Mouse (Mus musculus): Measurements from ENCODE around the gene Sema6b. TPM values are rescaled to one million over a fixed set of nuclear protein-coding genes. Genes with fewer than 3 reads are reported as not detected.
"Not testable (repeated sequence)": the region's sequence is repeated elsewhere in the genome, so short reads cannot be mapped to it uniquely, and the experiment has no call there.

The Sema6b gene
- polyA plus RNA-seq, 1 experiment from 2014 or later = 16.2 TPM

DNA sequence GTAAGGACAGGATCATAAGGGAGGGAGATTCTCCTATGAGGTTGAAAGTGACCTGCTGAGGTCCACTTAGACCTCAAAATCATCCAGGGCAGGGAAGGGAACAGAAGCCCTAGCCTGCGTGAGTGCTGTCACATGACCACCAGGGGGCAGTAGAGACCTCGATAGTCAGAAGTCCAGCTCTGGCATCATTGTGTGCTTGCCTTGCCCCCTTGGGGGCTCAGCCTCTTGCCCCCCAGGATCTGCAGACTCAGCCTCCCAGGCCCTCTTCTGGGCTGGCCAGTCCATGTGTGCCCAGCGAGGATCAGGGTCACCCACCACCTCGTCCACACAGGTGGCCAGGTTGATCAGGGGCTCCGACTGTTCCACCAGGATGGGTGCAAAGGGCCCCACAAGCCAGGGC, 28.3 kb downstream of the Sema6b start:
- Histone ChIP-seq H3K9ac (replicated peaks) (no peak overlapping the region), H3K4me3 (replicated peaks) (no peak overlapping the region), H3K4me2 (no peak overlapping the region), H3K27me3 (replicated peaks) (peaks cover 8% of the 10 kb centered on the region), H3K9me3 (replicated peaks) (no peaks in the 10 kb centered on the region), H3K27ac (replicated peaks) (no peak overlapping the region), H3K36me3 (no peaks in the 10 kb centered on the region), H3K4me1 (no peaks in the 10 kb centered on the region)
- WGBS = 45% methylated on average over 5 of the region's 5 CpGs
- no peak for ATAC-seq (ENCODE audit: low FRiP score)

DNA sequence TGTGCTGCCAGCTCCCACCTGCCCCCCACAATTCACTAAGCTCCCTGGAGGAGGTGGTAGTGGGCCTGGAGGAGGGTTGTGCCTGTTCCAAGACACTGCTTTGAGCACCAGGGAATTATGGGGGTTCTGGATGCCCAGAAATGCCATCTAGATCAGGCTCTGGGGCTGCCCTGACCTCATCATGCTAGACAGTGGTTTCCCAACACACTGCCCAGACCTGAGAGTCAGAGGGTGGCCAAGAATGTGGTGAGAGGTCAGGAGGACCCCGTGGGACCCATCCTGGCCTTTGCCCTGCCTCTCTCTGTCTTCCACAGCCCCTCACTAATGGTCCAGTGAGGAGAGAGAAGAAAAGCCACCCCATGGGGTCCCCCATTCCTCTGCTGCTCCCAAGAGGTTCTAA, 29.1 kb downstream of the Sema6b start:
- peaks cover under 1% of the 10 kb centered on the region; the same call in 1 of the 2 replicates for H3K27me3 ChIP-seq (replicated peaks)
- no peaks in the 10 kb centered on the region for H3K9me3 ChIP-seq (replicated peaks)
- no peak overlapping the region for H3K9ac ChIP-seq (replicated peaks)
- no peak overlapping the region for H3K4me2 ChIP-seq
- no peak overlapping the region for H3K27ac ChIP-seq (replicated peaks)
- no peaks in the 10 kb centered on the region for H3K4me1 ChIP-seq
- no peak for ATAC-seq (ENCODE audit: low FRiP score)
- H3K36me3 ChIP-seq = no peaks in the 10 kb centered on the region
- 60% methylated on average over 1 of the region's 1 CpGs for WGBS
- H3K4me3 ChIP-seq (replicated peaks) = no peak overlapping the region

DNA sequence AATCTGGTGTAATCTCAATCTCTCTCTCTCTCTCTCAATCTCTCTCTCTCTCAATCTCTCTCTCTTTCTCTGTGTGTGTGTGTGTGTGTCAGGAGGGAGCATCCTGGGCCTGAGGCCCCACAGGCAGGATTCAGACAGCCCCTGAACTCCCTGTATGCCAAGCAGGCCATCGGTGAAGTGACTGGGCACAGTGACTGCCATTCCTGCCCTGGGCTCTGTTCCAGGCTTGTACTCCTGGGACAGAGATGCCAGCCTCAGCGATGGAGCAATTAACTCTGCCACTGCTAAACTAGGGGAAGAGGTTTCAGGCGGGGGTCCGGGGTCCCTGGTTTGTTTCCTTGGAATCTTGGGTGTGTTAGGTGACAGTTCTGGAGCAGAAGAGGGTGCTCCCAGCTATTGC, 29.6 kb downstream of the Sema6b start:
- Histone ChIP-seq H3K4me3 (replicated peaks) (no peak overlapping the region), H3K9ac (replicated peaks) (no peak overlapping the region), H3K27me3 (replicated peaks) (no peaks in the 10 kb centered on the region), H3K27ac (replicated peaks) (no peak overlapping the region), H3K4me1 (no peaks in the 10 kb centered on the region), H3K9me3 (replicated peaks) (no peaks in the 10 kb centered on the region), H3K36me3 (no peaks in the 10 kb centered on the region), H3K4me2 (no peak overlapping the region)
- no peak for ATAC-seq (ENCODE audit: low FRiP score)
- WGBS = 49% methylated on average over 4 of the region's 4 CpGs

DNA sequence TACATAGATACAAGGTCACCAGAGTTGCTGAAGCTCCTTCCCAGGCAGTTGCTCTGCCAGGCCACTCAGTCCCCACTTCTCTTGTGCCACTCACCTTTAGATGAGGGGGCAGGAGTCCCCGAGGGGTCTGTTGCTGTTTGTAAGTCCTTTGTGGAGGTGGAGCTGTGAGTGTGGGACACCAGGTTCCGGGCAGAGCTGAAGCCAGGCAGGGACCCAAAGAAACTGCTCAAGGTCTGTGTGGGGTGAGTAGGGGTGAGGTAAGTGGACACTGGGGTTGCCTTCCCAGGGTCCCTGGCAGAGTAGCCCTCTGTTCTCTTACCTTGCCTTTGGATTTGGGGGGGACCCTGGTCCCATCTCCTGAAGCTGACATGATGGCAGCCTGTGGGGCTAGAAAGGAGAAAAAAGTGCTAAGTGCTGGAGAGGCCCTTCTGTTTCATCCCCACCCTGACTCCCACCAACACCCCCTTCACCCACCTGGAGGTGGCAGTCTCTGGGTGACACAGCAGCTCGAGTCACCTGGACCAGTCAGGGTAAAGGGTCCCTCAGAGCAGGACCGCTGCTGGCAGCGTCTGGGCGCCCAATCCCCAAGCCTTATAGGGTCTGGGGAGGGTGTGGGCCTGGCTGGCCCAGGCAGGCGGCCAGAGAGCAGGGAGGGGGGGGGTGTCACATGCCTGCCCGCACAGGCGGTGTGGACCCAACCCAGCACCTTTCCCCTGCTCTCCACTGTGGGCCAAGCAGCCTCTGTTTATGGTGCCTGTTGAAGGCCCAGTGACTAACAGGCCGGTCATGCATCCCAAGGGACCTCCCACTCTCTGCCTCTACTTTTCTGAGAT, 30.7 kb downstream of the Sema6b start, which contains the start of gene Plin4:
TSS of gene Plin4 (minus strand) at position 585 of the 833 bp plus-strand sequence.
- Histone ChIP-seq H3K9me3 (replicated peaks) (no peaks in the 10 kb centered on the region), H3K4me1 (no peaks in the 10 kb centered on the region), H3K4me2 (no peak within 1 kb of the TSS), H3K27ac (replicated peaks) (no peak within 1 kb of the TSS), H3K27me3 (replicated peaks) (no peaks in the 10 kb centered on the region), H3K9ac (replicated peaks) (no peak within 1 kb of the TSS), H3K36me3 (no peaks in the 10 kb centered on the region), H3K4me3 (replicated peaks) (no peak within 1 kb of the TSS)
- WGBS = 56% methylated on average over 10 of the region's 10 CpGs
- no peak for ATAC-seq (ENCODE audit: low FRiP score)

DNA sequence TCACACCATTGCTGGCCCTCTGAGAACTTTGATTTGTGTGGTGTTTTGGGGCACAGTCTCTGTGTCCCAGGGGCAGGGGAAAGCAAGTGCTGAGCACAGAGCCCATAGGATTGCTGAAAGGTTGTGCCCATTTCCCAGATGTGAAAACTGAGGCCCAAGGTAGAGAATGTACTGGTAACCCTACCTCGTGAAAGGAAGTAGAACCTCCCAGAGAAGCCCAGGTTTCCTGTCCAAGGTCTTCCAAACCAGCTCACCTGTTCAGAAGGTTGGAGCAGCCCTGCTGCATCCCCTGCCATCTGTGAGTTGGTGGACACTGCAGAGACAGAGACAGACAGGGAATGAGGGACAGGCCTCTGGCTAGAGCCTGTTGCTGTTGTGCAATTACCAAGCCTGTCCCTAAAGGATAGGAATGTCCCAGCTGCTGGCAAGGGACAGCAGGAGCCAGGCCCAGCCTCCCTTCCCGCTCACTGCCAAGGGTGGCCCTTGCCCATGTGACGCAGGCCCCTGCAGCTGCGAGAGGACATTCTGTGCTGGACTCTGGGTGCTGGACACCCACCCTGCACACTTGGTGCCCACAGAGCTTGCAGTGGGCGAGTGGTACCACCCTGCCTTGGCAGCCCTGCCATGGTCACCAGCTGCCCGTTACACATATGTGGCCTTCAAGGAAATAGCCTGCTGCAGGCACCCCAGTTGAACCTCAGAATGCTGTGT, 31.7 kb downstream of the Sema6b start:
- H3K9me3 ChIP-seq (replicated peaks) = no peaks in the 10 kb centered on the region
- H3K4me1 ChIP-seq = no peaks in the 10 kb centered on the region
- no peak overlapping the region for H3K4me3 ChIP-seq (replicated peaks)
- ATAC-seq (ENCODE audit: low FRiP score) = no peak
- peaks cover 5% of the 10 kb centered on the region for H3K36me3 ChIP-seq
- no peaks in the 10 kb centered on the region for H3K27me3 ChIP-seq (replicated peaks)
- H3K27ac ChIP-seq (replicated peaks) = no peak overlapping the region
- 85% methylated on average over 6 of the region's 6 CpGs for WGBS
- H3K9ac ChIP-seq (replicated peaks) = no peak overlapping the region
- no peak overlapping the region for H3K4me2 ChIP-seq

DNA sequence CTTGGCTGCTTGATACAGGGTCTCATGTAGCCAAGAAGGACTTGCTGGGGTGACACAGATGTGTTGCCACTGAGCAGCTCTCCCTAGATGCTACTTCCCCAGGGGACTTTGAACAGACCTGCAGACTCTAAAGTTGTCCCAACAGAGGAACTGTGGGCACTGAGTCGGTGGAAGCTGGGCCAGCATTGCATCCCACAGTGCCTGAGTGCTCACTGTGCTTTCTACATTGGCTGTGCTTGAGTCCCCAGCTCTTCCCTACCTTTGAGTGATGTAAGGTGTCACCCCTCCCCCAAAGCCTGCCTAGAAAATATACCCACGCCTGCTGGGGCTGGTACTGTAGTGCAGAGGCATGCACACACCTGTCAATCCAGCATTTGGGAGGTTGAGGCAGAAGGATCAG, 32.4 kb downstream of the Sema6b start:
- 64% methylated on average over 2 of the region's 2 CpGs for WGBS
- no peaks in the 10 kb centered on the region for H3K9me3 ChIP-seq (replicated peaks)
- no peak overlapping the region for H3K4me2 ChIP-seq
- H3K4me1 ChIP-seq = no peaks in the 10 kb centered on the region
- H3K9ac ChIP-seq (replicated peaks) = no peak overlapping the region
- no peak overlapping the region for H3K27ac ChIP-seq (replicated peaks)
- H3K4me3 ChIP-seq (replicated peaks) = no peak overlapping the region
- no peak for ATAC-seq (ENCODE audit: low FRiP score)
- no peaks in the 10 kb centered on the region for H3K27me3 ChIP-seq (replicated peaks)
- H3K36me3 ChIP-seq = peaks cover 13% of the 10 kb centered on the region

DNA sequence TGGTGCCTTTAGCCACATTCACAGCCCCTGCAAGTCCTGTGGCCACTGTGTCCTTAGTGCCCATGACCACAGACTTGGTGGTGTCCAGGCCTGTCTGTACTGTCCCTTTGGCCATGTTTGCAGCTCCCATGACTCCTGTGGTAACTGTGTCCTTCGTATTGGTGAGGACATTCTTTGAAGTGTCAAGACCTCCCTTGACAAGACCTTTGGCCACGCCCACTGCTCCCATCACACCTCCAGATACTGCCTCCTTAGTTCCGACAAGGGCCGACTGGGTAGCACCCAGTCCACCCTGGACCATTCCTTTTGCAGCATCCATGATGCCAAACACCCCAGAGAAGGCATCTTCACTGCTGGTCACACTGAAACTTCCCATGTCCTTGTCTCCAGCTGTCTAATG, 33.2 kb downstream of the Sema6b start:
- WGBS = 79% methylated on average over 4 of the region's 4 CpGs

DNA sequence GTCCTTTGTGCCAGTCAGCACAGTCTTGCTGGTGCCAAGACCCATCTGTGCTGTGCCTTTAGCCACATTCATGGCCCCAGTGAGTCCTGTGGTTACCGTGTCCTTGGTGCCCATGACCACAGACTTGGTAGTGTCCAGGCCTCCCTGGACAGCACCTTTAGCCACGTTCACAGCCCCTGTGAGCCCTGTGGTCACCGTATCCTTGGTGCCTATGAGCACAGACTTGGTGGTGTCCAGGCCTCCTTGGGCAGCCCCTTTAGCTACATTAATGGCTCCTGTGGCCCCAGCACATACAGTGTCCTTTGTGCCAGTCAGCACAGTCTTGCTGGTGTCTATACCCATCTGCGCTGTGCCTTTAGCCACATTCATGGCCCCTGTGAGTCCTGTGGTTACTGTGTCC, 33.7 kb downstream of the Sema6b start:
- not testable (repeated sequence) for H3K27me3 ChIP-seq (replicated peaks); H3K4me2 ChIP-seq; H3K9ac ChIP-seq (replicated peaks); H3K9me3 ChIP-seq (replicated peaks); H3K27ac ChIP-seq (replicated peaks); H3K4me3 ChIP-seq (replicated peaks); H3K4me1 ChIP-seq; ATAC-seq (ENCODE audit: low FRiP score)
- peaks cover 25% of the 10 kb centered on the region for H3K36me3 ChIP-seq
- WGBS = 98% methylated on average over 4 of the region's 4 CpGs

More for the DNA sequence above, 33.2 kb downstream of the Sema6b start:
- Histone ChIP-seq H3K27me3 (replicated peaks) (no peaks in the 10 kb centered on the region), H3K36me3 (peaks cover 21% of the 10 kb centered on the region), H3K9me3 (replicated peaks) (no peaks in the 10 kb centered on the region), H3K9ac (replicated peaks) (no peak overlapping the region), H3K4me1 (no peaks in the 10 kb centered on the region), H3K27ac (replicated peaks) (no peak overlapping the region), H3K4me3 (replicated peaks) (no peak overlapping the region), H3K4me2 (no peak overlapping the region)
- ATAC-seq (ENCODE audit: low FRiP score) = no peak

DNA sequence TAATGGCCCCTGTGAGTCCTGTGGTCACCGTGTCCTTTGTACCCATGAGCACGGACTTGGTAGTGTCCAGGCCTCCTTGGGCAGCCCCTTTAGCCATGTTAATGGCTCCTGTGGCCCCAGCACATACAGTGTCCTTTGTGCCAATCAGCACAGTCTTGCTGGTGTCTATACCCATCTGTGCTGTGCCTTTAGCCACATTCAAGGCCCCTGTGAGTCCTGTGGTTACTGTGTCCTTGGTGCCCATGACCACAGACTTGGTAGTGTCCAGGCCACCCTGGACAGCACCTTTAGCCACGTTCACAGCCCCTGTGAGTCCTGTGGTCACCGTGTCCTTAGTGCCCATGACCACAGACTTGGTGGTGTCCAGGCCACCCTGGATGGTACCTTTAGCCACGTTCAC, 35.3 kb downstream of the Sema6b start:
- not testable (repeated sequence) for H3K4me2 ChIP-seq
- H3K36me3 ChIP-seq = peaks cover 41% of the 10 kb centered on the region
- WGBS = 87% methylated on average over 2 of the region's 5 CpGs

DNA sequence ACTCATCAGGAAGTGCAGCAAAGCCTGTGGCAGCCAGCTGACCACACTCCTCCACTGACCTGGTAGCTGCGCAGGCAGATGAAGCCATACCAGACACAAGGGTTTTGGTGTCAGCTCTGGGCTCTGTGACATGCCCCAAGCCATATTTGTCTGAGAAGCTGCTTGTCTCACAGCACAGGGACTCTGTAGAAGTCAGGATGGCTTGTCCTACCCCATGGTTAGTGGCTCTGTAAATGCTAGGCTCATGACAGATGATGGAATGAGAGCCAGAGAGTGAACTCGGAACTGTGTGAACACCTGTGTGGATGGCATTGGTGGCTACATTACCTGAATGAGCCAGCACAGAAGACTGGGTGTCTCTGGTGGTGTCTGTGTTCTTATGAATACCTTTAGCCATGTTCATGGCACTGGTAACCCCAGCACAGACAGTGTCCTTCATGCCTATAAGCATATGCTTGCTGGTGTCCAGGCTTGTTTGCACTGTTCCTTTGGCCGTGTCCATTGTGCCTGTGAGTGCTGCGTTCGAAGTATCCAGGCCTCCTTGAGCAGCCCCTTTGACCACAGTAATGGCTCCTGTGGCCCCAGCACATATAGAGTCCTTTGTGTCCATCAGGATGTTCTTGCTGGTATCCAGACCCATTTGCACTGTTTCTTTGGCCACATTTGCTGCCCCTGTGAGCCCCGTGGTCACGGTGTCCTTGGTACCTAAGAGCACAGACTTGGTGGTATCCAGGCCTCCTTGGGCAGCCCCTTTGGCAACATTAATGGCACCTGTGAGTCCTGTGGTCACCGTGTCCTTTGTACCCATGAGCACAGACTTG, 36.5 kb downstream of the Sema6b start:
- H3K4me2 ChIP-seq = no peak overlapping the region
- H3K27me3 ChIP-seq (replicated peaks) = no peaks in the 10 kb centered on the region
- H3K4me1 ChIP-seq = no peaks in the 10 kb centered on the region
- H3K36me3 ChIP-seq = peaks cover 52% of the 10 kb centered on the region
- no peak for ATAC-seq (ENCODE audit: low FRiP score)
- 98% methylated on average over 8 of the region's 8 CpGs for WGBS
- H3K9me3 ChIP-seq (replicated peaks) = no peaks in the 10 kb centered on the region
- no peak overlapping the region for H3K9ac ChIP-seq (replicated peaks)
- H3K27ac ChIP-seq (replicated peaks) = no peak overlapping the region
- H3K4me3 ChIP-seq (replicated peaks) = no peak overlapping the region

More for the DNA sequence above, 35.3 kb downstream of the Sema6b start:
- H3K27me3 ChIP-seq (replicated peaks); H3K9ac ChIP-seq (replicated peaks); ATAC-seq (ENCODE audit: low FRiP score); H3K4me3 ChIP-seq (replicated peaks); H3K27ac ChIP-seq (replicated peaks); H3K9me3 ChIP-seq (replicated peaks); H3K4me1 ChIP-seq: not testable (repeated sequence)

DNA sequence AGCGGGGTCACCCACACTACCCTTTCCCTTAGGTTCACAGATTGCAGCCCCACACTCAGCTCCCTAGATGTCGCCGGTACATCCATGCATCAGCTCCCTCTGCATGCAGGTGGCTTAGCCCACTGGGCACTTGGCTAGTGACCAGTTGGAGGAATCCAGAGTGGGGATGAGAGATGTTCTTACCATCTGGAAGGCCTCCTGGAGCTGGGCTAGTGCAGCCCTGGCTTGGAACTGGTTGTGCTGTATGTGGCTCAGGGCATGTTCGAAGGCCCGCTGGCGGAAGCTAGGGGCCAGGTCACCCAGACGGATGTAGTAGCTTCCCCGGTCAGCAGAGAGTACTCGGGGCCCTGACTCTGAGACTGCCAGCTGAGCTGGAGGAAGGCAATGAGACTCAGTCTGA, 37.2 kb downstream of the Sema6b start:
- ATAC-seq (ENCODE audit: low FRiP score) = no peak
- no peaks in the 10 kb centered on the region for H3K4me1 ChIP-seq
- H3K27ac ChIP-seq (replicated peaks) = no peak overlapping the region
- no peak overlapping the region for H3K9ac ChIP-seq (replicated peaks)
- no peak overlapping the region for H3K4me2 ChIP-seq
- H3K4me3 ChIP-seq (replicated peaks) = no peak overlapping the region
- H3K27me3 ChIP-seq (replicated peaks) = no peaks in the 10 kb centered on the region
- WGBS = 95% methylated on average over 9 of the region's 9 CpGs
- peaks cover 59% of the 10 kb centered on the region for H3K36me3 ChIP-seq
- H3K9me3 ChIP-seq (replicated peaks) = no peaks in the 10 kb centered on the region

Data from neural tube, embryonic 15.5 days (tissue).